Mouse (Mus musculus) midbrain, embryonic 12.5 days (tissue): ENCODE results near the gene Tyrp1. TPM values are rescaled to one million over a fixed set of nuclear protein-coding genes. Genes with fewer than 3 reads are reported as not detected.
A peak's percentile ranks its signal among the peaks of the same experiment; 100 is the strongest.

Experiments used
- ATAC-seq: fragments of 200-750 bp; cut with Nextera tagmentation; 2 replicates; pipeline ENCODE4 v1.8.0; 2017; ENCODE audit warnings: low read depth, moderate TSS enrichment, moderate library complexity; ENCODE audit not compliant: low FRiP score
- H3K27ac ChIP-seq: fragments of 300-500 bp; sonication (generic); replicated peaks from 2 replicates; pipeline ENCODE4 v1.5.1; 2016; ENCODE audit warnings: mild to moderate bottlenecking
- H3K27me3 ChIP-seq: fragments of 300-500 bp; sonication (generic); 2 replicates; pipeline ENCODE4 v1.6.1; 2016; ENCODE audit warnings: mild to moderate bottlenecking
- H3K36me3 ChIP-seq: fragments of 300-500 bp; sonication (generic); 2 replicates; pipeline ENCODE4 v1.6.1; 2016
- H3K4me1 ChIP-seq: fragments of 300-500 bp; sonication (generic); 2 replicates; pipeline ENCODE4 v1.6.1; 2016
- H3K4me2 ChIP-seq: fragments of 300-500 bp; sonication (generic); replicated peaks from 2 replicates; pipeline ENCODE4 v1.6.1; 2016; ENCODE audit warnings: mild to moderate bottlenecking, moderate library complexity
- H3K4me3 ChIP-seq: fragments of 300-500 bp; sonication (generic); 2 replicates; pipeline ENCODE4 v1.5.1; 2016; ENCODE audit warnings: mild to moderate bottlenecking
- H3K9ac ChIP-seq: fragments of 300-500 bp; sonication (generic); replicated peaks from 2 replicates; pipeline ENCODE4 v1.6.1; 2016; ENCODE audit warnings: mild to moderate bottlenecking, moderate library complexity
- H3K9me3 ChIP-seq: fragments of 300-500 bp; sonication (generic); 2 replicates; pipeline ENCODE4 v1.6.1; 2016; ENCODE audit warnings: mild to moderate bottlenecking
- WGBS: fragments of 180-500 bp; shearing (Covaris S2); methylation state at CpG from one replicate; pipeline ENCODE4 v1.1.7; 2016; 5-methylcytosine and 5-hydroxymethylcytosine counted together
- polyA plus RNA-seq: library from polyadenylated mRNA; unstranded; fragments of >200 nt; fragmentation: Nextera tagmentation; extraction: Ambion mirVana; gene quantifications from 2 replicates; pipeline ENCODE4 v1.2.1, GENCODE M21; 2016

Gene Tyrp1
- 0.29 and 0.31 TPM in 2 replicates for polyA plus RNA-seq

DNA sequence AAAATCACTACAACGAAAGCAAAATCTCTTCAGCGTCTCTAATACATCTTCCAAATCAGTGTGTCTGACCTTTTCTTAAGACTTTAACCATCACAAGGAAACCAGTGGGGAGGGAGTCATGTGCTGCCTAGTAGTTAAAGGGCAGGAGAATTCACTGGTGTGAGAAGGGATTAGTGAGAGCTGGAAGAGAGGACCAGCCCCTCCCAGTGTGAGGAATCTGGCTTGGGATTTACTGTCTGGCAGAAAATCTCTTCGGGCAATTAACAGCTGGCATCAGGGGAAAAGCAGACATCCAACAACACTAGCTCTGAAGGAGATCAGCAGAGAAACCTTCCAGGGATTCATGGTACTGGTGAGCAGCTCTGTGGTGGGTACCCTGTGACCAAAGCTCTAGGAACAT, at the start of gene Tyrp1:
Gene Tyrp1, plus strand, starts transcription at position 74 of the 400 bp plus-strand sequence.
- ATAC-seq, result peak; percentile 31; the same call in 1 of the 2 replicates
- H3K27me3 ChIP-seq, result no peaks in the 10 kb centered on the region
- H3K4me1 ChIP-seq, result 0 out of 2 replicates have a peak, but pooled peaks cover 4% of the 10 kb centered on the region
- no peaks in the 10 kb centered on the region for H3K9me3 ChIP-seq
- H3K4me2 ChIP-seq, result no peak within 1 kb of the TSS
- H3K9ac ChIP-seq, result no peak within 1 kb of the TSS
- H3K36me3 ChIP-seq, result no peaks in the 10 kb centered on the region
- no peak within 1 kb of the TSS for H3K27ac ChIP-seq
- WGBS, result 18% methylated on average over 3 of the region's 3 CpGs
- no peak within 1 kb of the TSS for H3K4me3 ChIP-seq

DNA sequence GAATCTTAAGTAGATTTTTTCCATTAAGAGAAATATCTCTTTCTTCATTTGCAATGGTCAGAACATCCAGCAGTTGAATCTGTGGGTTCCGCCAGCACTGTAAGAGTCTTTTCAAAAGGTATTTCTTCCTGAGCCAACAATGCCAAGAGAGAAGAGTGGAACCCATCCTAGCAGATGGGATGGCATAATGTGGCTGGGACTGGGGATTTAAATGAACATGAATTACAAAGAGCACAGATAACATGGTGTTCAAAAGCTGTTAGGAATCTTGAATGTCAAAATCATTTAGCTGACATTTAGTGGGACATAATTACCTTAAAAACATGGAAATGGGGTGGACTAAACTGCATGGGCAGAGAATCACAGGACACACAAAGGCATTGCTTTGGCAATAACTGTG, 45.6 kb upstream of the Tyrp1 start:
- Histone ChIP-seq H3K27ac (no peak overlapping the region), H3K4me2 (no peak overlapping the region), H3K27me3 (no peaks in the 10 kb centered on the region), H3K4me3 (no peak overlapping the region), H3K36me3 (no peaks in the 10 kb centered on the region), H3K4me1 (no peaks in the 10 kb centered on the region), H3K9me3 (no peaks in the 10 kb centered on the region), H3K9ac (no peak overlapping the region)
- no peak for ATAC-seq
- WGBS, result 69% methylated on average over 1 of the region's 1 CpGs

GRCm38 (mm10) chr4:80819511-80819910, 14.4 kb upstream of the Tyrp1 start:
- Histone ChIP-seq H3K27me3 (no peaks in the 10 kb centered on the region), H3K9ac (no peak overlapping the region), H3K36me3 (no peaks in the 10 kb centered on the region), H3K9me3 (no peaks in the 10 kb centered on the region), H3K27ac (no peak overlapping the region), H3K4me1 (no peaks in the 10 kb centered on the region), H3K4me3 (no peak overlapping the region), H3K4me2 (no peak overlapping the region)
- ATAC-seq, result no peak

- Histone ChIP-seq H3K4me1 (no peaks in the 10 kb centered on the region), H3K4me2 (no peak overlapping the region), H3K9ac (no peak overlapping the region), H3K9me3 (no peaks in the 10 kb centered on the region), H3K27me3 (no peaks in the 10 kb centered on the region), H3K36me3 (no peaks in the 10 kb centered on the region), H3K4me3 (no peak overlapping the region), H3K27ac (no peak overlapping the region)
- ATAC-seq, result no peak
- WGBS, result 92% methylated on average over 3 of the region's 3 CpGs
These were observed 12.0 kb upstream of the Tyrp1 start for GRCm38 (mm10) chr4:80821945-80822344.

DNA sequence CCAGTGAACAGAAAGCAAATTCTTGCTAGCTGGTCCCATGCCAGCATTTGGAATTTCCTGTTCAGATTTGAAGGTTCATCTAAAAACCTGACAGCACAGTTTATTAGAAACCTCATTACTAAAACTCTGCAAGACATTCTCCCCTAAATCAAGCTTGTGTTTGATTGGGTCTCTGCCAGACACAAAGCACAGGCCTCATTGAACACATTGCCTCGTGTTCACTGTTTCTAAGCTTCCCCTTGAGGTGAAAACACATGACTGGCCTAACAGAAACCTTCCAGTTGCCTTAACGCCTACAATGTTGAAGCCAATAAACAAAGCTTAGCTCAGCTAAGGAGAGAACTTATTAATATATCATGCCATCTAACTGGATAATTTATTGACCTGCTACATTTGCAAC, 5.7 kb upstream of the Tyrp1 start:
- ATAC-seq, result no peak
- H3K4me3 ChIP-seq, result no peak overlapping the region
- H3K4me1 ChIP-seq, result no peaks in the 10 kb centered on the region
- H3K4me2 ChIP-seq, result no peak overlapping the region
- H3K9me3 ChIP-seq, result no peaks in the 10 kb centered on the region
- no peak overlapping the region for H3K9ac ChIP-seq
- no peaks in the 10 kb centered on the region for H3K36me3 ChIP-seq
- no peak overlapping the region for H3K27ac ChIP-seq
- no peaks in the 10 kb centered on the region for H3K27me3 ChIP-seq
- WGBS, result 65% methylated on average over 2 of the region's 2 CpGs

DNA sequence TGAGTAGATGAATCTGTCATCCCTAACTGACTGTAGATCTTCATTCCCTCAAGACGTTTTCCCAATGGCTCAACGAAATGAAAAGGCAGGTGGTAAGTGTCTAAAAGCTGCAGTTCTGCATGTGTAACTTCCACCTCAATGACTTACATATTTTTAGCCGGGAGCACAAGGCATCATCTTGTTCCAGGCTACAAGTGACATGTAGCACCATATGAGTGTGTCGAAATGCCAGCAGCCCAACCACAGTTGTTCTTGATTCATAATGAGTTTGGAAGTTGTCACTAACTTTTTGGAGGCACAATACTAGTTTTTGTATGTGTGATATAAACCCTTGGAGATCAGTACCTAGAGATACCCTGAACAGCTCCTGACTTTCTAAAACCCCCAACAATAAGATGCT, 5.4 kb downstream of the Tyrp1 start:
- ATAC-seq, result no peak
- WGBS, result 84% methylated on average over 4 of the region's 4 CpGs
- Histone ChIP-seq H3K4me3 (no peak overlapping the region), H3K36me3 (no peaks in the 10 kb centered on the region), H3K4me1 (no peaks in the 10 kb centered on the region), H3K9me3 (no peaks in the 10 kb centered on the region), H3K9ac (no peak overlapping the region), H3K4me2 (no peak overlapping the region), H3K27ac (no peak overlapping the region), H3K27me3 (no peaks in the 10 kb centered on the region)

- WGBS, result 87% methylated on average over 1 of the region's 1 CpGs
These were observed 8.1 kb downstream of the Tyrp1 start for GRCm38 (mm10) chr4:80841980-80842379.

DNA sequence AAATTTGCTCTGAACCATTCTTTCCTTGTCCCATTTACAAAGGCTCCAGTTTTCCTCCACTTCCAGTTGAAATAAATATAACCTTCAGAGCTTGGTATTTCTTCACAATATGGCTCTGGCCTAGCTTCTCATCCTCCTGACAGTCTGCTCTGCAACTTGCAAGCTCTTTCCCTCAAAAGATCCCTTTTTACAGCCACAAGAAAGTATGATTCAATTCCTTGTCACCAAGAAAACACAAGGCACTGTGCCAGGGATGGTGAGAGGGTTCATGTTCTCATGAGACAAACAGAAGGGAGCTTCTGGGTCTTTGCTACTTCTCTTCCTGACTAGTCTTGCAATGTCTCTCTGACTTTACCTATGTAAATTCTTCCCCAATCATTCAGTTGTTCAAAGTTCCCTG, 9.8 kb downstream of the Tyrp1 start:
- Histone ChIP-seq H3K4me1 (no peaks in the 10 kb centered on the region), H3K27ac (no peak overlapping the region), H3K4me2 (no peak overlapping the region), H3K9ac (no peak overlapping the region), H3K27me3 (no peaks in the 10 kb centered on the region), H3K9me3 (no peaks in the 10 kb centered on the region), H3K36me3 (no peaks in the 10 kb centered on the region), H3K4me3 (no peak overlapping the region)
- ATAC-seq, result no peak

More at GRCm38 (mm10) chr4:80841980-80842379, 8.1 kb downstream of the Tyrp1 start:
- Histone ChIP-seq H3K27ac (no peak overlapping the region), H3K36me3 (no peaks in the 10 kb centered on the region), H3K4me1 (no peaks in the 10 kb centered on the region), H3K9me3 (no peaks in the 10 kb centered on the region), H3K9ac (no peak overlapping the region), H3K4me3 (no peak overlapping the region), H3K4me2 (no peak overlapping the region), H3K27me3 (no peaks in the 10 kb centered on the region)
- no peak for ATAC-seq

DNA sequence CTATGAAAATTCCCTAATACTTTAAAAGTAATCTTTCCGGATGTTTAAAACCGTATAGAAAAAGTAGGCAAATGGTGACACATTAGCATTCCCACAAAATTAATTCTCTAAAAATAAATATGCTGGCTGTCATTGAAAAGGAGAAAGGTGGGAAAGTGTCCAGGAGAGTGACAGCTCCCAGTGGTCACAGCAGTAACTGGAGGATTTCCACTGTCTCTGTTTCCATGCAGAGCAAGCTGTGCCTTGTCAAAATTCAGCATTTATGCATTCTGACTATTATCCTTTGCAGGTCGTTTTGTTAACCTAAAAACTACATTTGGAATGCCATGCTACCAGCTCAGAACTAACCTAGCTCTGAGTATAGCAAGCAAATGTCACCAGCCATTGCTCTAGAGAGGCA, 12.1 kb downstream of the Tyrp1 start:
- no peak overlapping the region for H3K4me3 ChIP-seq
- no peak overlapping the region for H3K27ac ChIP-seq
- H3K9ac ChIP-seq, result no peak overlapping the region
- WGBS, result 77% methylated on average over 3 of the region's 3 CpGs
- no peak overlapping the region for H3K4me2 ChIP-seq
- ATAC-seq, result no peak
- no peaks in the 10 kb centered on the region for H3K4me1 ChIP-seq
- no peaks in the 10 kb centered on the region for H3K9me3 ChIP-seq
- H3K27me3 ChIP-seq, result no peaks in the 10 kb centered on the region
- H3K36me3 ChIP-seq, result no peaks in the 10 kb centered on the region

- 0 out of 2 replicates have a peak, but pooled peaks have one; percentile 38 for ATAC-seq
- 76% methylated on average over 7 of the region's 7 CpGs for WGBS
- no peak overlapping the region for H3K27ac ChIP-seq
These were observed 18.9 kb downstream of the Tyrp1 start for GRCm38 (mm10) chr4:80852590-80853425.

GRCm38 (mm10) chr4:80855495-80855894, 21.6 kb downstream of the Tyrp1 start:
- H3K4me2 ChIP-seq, result no peak overlapping the region
- H3K27me3 ChIP-seq, result no peaks in the 10 kb centered on the region
- H3K9ac ChIP-seq, result no peak overlapping the region
- H3K9me3 ChIP-seq, result no peaks in the 10 kb centered on the region
- no peaks in the 10 kb centered on the region for H3K36me3 ChIP-seq
- WGBS, result 74% methylated on average over 9 of the region's 9 CpGs
- ATAC-seq, result no peak
- H3K27ac ChIP-seq, result no peak overlapping the region
- H3K4me3 ChIP-seq, result no peak overlapping the region
- H3K4me1 ChIP-seq, result no peaks in the 10 kb centered on the region; the same call in 1 of the 2 replicates

More at GRCm38 (mm10) chr4:80852590-80853425, 18.9 kb downstream of the Tyrp1 start:
- Histone ChIP-seq H3K27me3 (no peaks in the 10 kb centered on the region), H3K4me1 (no peaks in the 10 kb centered on the region; the same call in 1 of the 2 replicates), H3K9me3 (no peaks in the 10 kb centered on the region), H3K36me3 (no peaks in the 10 kb centered on the region), H3K4me3 (no peak overlapping the region), H3K9ac (no peak overlapping the region), H3K4me2 (no peak overlapping the region)

- ATAC-seq, result no peak
- 81% methylated on average over 9 of the region's 9 CpGs for WGBS
- no peak overlapping the region for H3K27ac ChIP-seq
These were observed 29.0 kb downstream of the Tyrp1 start for GRCm38 (mm10) chr4:80862962-80863361.

More at GRCm38 (mm10) chr4:80862962-80863361, 29.0 kb downstream of the Tyrp1 start:
- Histone ChIP-seq H3K4me3 (no peak overlapping the region), H3K4me1 (peaks cover 6% of the 10 kb centered on the region), H3K36me3 (no peaks in the 10 kb centered on the region), H3K4me2 (no peak overlapping the region), H3K27me3 (no peaks in the 10 kb centered on the region), H3K9ac (no peak overlapping the region), H3K9me3 (no peaks in the 10 kb centered on the region)
